Mouse (Mus musculus) olfactory bulb, adult 2 months (tissue): ENCODE data around the gene Tmem100.

Source experiments
- CTCF ChIP-seq: fragments of 200-500 bp; IDR thresholded peaks from 2 replicates; pipeline ENCODE4 v1.5.1; 2012; ENCODE audit warnings: low read depth, mild to moderate bottlenecking, low read length, moderate library complexity; ENCODE audit not compliant: insufficient read depth
- POLR2A ChIP-seq: fragments of 200-500 bp; IDR thresholded peaks from 2 replicates; pipeline ENCODE4 v1.6.1; 2012; ENCODE audit warnings: mild to moderate bottlenecking, low read depth, low read length, moderate library complexity; ENCODE audit not compliant: insufficient read depth

DNA sequence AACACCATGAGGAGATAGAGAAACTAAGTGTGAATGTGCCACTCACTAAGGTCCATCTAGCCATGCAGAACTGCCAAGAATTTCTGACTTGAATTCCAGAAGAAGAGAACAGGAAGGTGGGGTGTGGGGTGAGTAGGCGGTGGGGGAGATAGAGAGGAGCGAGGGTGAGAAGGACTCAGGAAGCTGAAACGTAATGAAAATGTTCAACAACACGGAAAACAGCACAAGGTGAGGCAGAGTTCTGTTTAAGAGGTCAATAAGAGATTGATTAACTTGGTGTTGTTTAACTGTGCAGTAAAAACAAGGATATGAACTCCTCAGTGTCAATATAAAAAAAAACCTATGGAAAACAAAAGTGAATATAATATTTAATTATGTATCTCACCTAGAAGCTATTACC, 24.0 kb upstream of the Tmem100 start:
- TF ChIP-seq CTCF, result no peak
- TF ChIP-seq POLR2A, result no peak
